Mouse (Mus musculus) bone marrow, adult 2 months (tissue): ENCODE results near the gene Enho.

Source experiments
- CTCF ChIP-seq: fragments of 200-500 bp; IDR thresholded peaks from 2 replicates; pipeline ENCODE4 v1.5.1; 2011; ENCODE audit warnings: low read length, control low read depth; ENCODE audit not compliant: control insufficient read depth, insufficient read depth
- POLR2A ChIP-seq: fragments of 200-500 bp; IDR thresholded peaks from 2 replicates; pipeline ENCODE4 v1.6.1; 2011; ENCODE audit warnings: low read depth, mild to moderate bottlenecking, control low read depth, low read length, borderline replicate concordance; ENCODE audit not compliant: control insufficient read depth

DNA sequence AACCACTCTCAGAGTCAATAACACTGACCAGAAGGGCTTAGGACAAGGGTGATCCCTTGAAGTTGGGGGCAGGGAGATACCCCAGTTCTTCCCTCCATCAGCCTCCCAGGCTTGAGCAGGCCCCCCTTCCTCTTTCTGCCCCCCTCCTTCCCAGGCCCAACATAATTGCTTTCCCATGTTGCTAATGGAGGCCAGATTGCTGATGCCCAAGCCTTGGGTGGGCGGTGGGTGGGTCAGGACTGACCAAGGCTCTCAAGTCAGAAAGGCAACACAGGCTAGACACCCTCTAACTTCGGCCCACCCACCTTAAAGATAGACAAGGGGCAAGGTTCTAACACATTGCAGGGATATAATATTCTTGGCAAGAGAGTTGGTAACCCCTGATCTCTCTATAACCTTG is 15.4 kb upstream of the Enho start:
- TF ChIP-seq CTCF (no peak), POLR2A (no peak)
